Mouse (Mus musculus) erythroblast, embryonic 14.5 days (primary cell): Measurements from ENCODE around the gene Ldha.

Experiments used
- GATA1 ChIP-seq: IDR thresholded peaks from 2 replicates; pipeline ENCODE4 v1.6.1; 2012; ENCODE audit warnings: low read length, inconsistent platforms, mixed read lengths
- TAL1 ChIP-seq: IDR thresholded peaks from 3 replicates; pipeline ENCODE4 v1.6.1; 2012; ENCODE audit warnings: low read length, inconsistent platforms, mixed read lengths

DNA sequence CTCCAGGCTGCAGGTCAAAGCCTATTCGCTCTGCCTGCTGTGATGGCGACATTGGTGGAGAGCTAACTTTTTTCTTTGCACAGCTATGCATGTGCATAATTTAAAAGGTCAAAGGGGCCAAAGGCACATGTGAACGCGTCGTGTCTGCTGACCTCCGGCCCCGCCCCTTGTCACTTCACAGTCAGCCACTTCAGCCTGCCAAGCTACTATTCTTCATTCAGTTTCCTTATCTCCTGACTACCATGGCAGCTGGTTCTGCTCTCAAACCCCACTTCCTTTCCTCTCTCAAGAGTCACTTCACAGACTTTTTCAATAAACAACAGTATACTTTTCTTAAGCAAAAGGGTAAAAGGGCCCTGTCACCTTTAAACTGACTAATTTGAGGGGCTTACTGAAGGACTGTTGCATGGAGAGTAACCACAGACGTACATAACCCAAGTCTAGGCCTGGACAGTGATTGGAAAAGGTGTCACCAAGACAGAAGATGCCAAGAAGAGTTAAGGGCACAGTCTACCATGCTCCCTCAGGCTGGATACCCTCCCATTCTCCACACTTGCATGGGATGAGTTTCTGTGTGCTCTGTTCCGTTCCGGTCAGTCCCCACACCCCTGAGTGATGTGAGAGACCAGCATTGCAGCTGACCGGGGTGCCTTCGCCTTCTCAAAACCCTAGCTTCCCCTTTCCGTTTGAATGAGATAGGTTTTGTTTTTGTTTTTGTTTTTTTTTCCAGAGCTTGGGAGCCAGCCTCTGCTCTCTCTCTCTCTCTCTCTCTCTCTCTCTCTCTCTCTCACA, 10.3 kb upstream of the Ldha start:
- TF ChIP-seq TAL1, result no peak
- no peak for TF ChIP-seq GATA1
